Mouse (Mus musculus) hindbrain, embryonic 16.5 days (tissue): ENCODE measurements around the gene Gas2l1. TPM values are rescaled to one million over a fixed set of nuclear protein-coding genes. Genes with fewer than 3 reads are reported as not detected.

ENCODE experiments used
- ATAC-seq: fragments of 200-750 bp; cut with Nextera tagmentation; 2 replicates; pipeline ENCODE4 v1.8.0; 2017; ENCODE audit warnings: moderate TSS enrichment, moderate library complexity
- H3K27ac ChIP-seq: fragments of 300-500 bp; sonication (generic); 2 replicates; pipeline ENCODE4 v1.5.1; 2014; ENCODE audit warnings: low read depth, mild to moderate bottlenecking, control low read depth, low read length, moderate library complexity
- H3K27me3 ChIP-seq: fragments of 300-500 bp; sonication (generic); replicated peaks from 2 replicates; pipeline ENCODE4 v1.6.1; 2014; ENCODE audit warnings: low read length; ENCODE audit not compliant: control insufficient read depth, insufficient read depth
- H3K36me3 ChIP-seq: fragments of 300-500 bp; sonication (generic); 2 replicates; pipeline ENCODE4 v1.6.1; 2014; ENCODE audit warnings: mild to moderate bottlenecking, low read length, moderate library complexity, mixed read lengths; ENCODE audit not compliant: control insufficient read depth, insufficient read depth
- H3K4me1 ChIP-seq: fragments of 300-500 bp; sonication (generic); 2 replicates; pipeline ENCODE4 v1.6.1; 2014; ENCODE audit warnings: low read depth, low read length; ENCODE audit not compliant: control insufficient read depth, insufficient read depth
- H3K4me2 ChIP-seq: fragments of 300-500 bp; sonication (generic); 2 replicates; pipeline ENCODE4 v1.6.1; 2014; ENCODE audit warnings: mild to moderate bottlenecking, low read length, control low read depth, moderate library complexity
- H3K4me3 ChIP-seq: fragments of 300-500 bp; sonication (generic); 2 replicates; pipeline ENCODE4 v1.5.1; 2014; ENCODE audit warnings: mild to moderate bottlenecking, low read length, control low read depth, moderate library complexity
- H3K9ac ChIP-seq: fragments of 300-500 bp; sonication (generic); 2 replicates; pipeline ENCODE4 v1.6.1; 2014; ENCODE audit warnings: low read depth, mild to moderate bottlenecking, control low read depth, low read length, moderate library complexity
- H3K9me3 ChIP-seq: fragments of 300-500 bp; sonication (generic); 2 replicates; pipeline ENCODE4 v1.6.1; 2014; ENCODE audit warnings: mild to moderate bottlenecking, low read length, moderate library complexity; ENCODE audit not compliant: control insufficient read depth
- WGBS: fragments of 180-500 bp; shearing (Covaris S2); extraction: QIAGEN DNeasy Blood & Tissue Kit; methylation state at CpG from one replicate; pipeline ENCODE4 v1.1.7; 2014; 5-methylcytosine and 5-hydroxymethylcytosine counted together
- polyA plus RNA-seq: library from polyadenylated mRNA; unstranded; fragments of >200 nt; fragmentation: Nextera tagmentation; extraction: Ambion mirVana; gene quantifications from 2 replicates; pipeline ENCODE4 v1.2.1, GENCODE M21; 2015

Gene Gas2l1
- polyA plus RNA-seq, 1 experiment from 2014 or later, result 19.1 TPM

DNA sequence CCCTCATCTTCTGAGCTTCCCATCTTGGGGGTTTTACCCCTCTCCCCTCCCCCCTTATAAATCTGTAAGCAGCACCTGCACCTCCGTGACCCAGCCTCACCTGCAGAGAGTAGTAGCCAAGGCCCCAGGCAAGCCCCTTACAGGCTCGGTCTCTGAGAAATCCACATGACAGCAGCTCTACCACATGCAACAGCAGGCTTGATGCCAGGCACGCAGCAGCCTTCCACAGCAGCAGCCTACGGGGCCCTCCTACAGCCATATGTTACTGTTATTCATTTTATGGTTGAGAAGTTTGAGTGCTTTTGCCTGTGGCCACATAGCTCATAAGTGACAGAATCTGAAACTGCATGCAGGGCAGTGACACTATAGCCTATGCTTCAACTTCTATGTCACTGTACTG, 29.7 kb downstream of the Gas2l1 start:
- Histone ChIP-seq H3K4me2 (no peak overlapping the region), H3K36me3 (peaks cover 36% of the 10 kb centered on the region)
- peak; percentile 24; the same call in 1 of the 2 replicates for ATAC-seq

DNA sequence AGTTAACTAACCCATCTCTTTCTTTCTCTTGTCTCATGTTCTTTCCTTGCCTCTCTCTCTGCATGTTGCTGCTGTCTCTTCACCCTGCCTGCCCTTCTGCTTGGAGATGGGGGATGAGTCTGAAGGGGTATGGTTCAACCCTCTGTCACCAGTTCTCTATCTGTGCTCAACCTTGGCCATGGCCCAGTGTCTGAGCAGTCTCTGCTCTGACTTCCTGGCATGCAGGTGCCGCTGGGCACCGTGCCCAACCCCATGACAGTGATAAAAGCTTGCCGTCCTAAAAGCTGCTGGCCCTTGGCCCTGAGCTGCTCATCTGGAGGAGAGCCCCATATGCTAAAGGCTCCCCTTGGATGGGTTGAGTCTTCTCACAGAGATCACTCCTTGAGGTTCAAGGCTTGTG, 32.0 kb downstream of the Gas2l1 start:
- H3K4me1 ChIP-seq, result no peaks in the 10 kb centered on the region
- no peak overlapping the region for H3K27ac ChIP-seq
- no peaks in the 10 kb centered on the region for H3K27me3 ChIP-seq
- no peak overlapping the region for H3K4me2 ChIP-seq
- H3K9me3 ChIP-seq, result no peaks in the 10 kb centered on the region
- 81% methylated on average over 3 of the region's 3 CpGs for WGBS
- no peak overlapping the region for H3K9ac ChIP-seq
- peak; percentile 40; the same call in 1 of the 2 replicates for ATAC-seq
- H3K4me3 ChIP-seq, result no peak overlapping the region
- H3K36me3 ChIP-seq, result peaks cover 42% of the 10 kb centered on the region

More for the DNA sequence above, 29.7 kb downstream of the Gas2l1 start:
- Histone ChIP-seq H3K27ac (no peak overlapping the region), H3K4me3 (no peak overlapping the region), H3K9me3 (no peaks in the 10 kb centered on the region), H3K4me1 (no peaks in the 10 kb centered on the region), H3K27me3 (no peaks in the 10 kb centered on the region), H3K9ac (no peak overlapping the region)
- 77% methylated on average over 4 of the region's 4 CpGs for WGBS

- Histone ChIP-seq H3K9me3 (no peaks in the 10 kb centered on the region), H3K4me3 (no peak overlapping the region), H3K4me2 (no peak overlapping the region), H3K27me3 (no peaks in the 10 kb centered on the region), H3K9ac (no peak overlapping the region), H3K4me1 (no peaks in the 10 kb centered on the region), H3K27ac (no peak overlapping the region), H3K36me3 (peaks cover 46% of the 10 kb centered on the region)
- ATAC-seq, result no peak
- WGBS, result 96% methylated on average over 10 of the region's 10 CpGs
These were observed 32.4 kb downstream of the Gas2l1 start for GRCm38 (mm10) chr11:5032706-5033105.

GRCm38 (mm10) chr11:5028228-5028627, 36.9 kb downstream of the Gas2l1 start:
- Histone ChIP-seq H3K36me3 (peaks cover 58% of the 10 kb centered on the region), H3K4me1 (no peaks in the 10 kb centered on the region), H3K4me3 (no peak overlapping the region), H3K4me2 (no peak overlapping the region), H3K27me3 (no peaks in the 10 kb centered on the region), H3K9ac (no peak overlapping the region), H3K27ac (no peak overlapping the region), H3K9me3 (no peaks in the 10 kb centered on the region)
- 86% methylated on average over 7 of the region's 7 CpGs for WGBS
- ATAC-seq, result no peak

DNA sequence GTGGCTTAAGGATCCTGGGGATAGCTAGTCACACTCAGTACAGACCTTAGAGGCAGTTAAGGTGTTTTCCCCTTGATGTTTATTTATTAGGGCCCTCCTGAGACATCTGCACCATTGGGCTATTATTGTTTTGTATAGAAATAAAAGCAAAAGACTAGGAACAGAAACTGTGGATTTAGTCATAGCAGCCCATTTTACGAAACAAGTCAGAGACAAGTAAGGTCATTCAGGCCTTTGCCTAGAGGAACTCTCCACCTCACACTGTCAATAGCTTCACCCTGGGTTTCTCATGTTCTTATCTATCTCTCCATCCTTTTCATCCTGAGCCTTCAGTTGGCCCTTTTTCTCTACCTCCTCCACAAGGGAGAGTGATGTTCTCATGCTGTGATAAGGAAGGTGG, 40.0 kb downstream of the Gas2l1 start:
- no peaks in the 10 kb centered on the region for H3K9me3 ChIP-seq
- ATAC-seq, result no peak
- H3K27me3 ChIP-seq, result no peaks in the 10 kb centered on the region
- H3K36me3 ChIP-seq, result peaks cover 42% of the 10 kb centered on the region
- no peak overlapping the region for H3K4me3 ChIP-seq
- no peaks in the 10 kb centered on the region for H3K4me1 ChIP-seq
- H3K4me2 ChIP-seq, result no peak overlapping the region
- H3K27ac ChIP-seq, result no peak overlapping the region
- no peak overlapping the region for H3K9ac ChIP-seq
- WGBS, result 100% methylated on average over 1 of the region's 1 CpGs

DNA sequence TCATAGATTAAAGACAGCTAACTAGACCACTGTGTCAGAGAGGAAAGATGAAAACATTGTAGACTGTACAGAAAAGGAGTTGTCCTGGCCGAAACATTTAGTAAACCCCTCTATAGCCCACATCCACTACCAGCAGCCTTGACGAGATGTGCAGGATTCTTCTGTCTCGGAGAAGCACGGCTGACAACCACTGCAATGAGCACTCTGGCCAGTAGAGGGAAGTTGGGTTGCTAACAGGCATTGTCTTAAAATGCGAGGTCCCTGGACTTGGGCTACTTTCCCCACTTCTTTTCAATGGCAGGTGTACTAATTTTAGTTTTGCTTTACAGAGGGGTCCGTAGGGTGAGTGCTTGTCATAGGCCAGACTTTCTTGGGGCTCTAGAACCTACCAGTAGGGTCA, 47.6 kb downstream of the Gas2l1 start:
- H3K4me3 ChIP-seq, result no peak overlapping the region
- 75% methylated on average over 6 of the region's 6 CpGs for WGBS
- ATAC-seq, result no peak
- no peak overlapping the region for H3K9ac ChIP-seq
- H3K9me3 ChIP-seq, result no peaks in the 10 kb centered on the region
- no peaks in the 10 kb centered on the region for H3K4me1 ChIP-seq
- no peak overlapping the region for H3K4me2 ChIP-seq
- H3K27me3 ChIP-seq, result no peaks in the 10 kb centered on the region
- H3K27ac ChIP-seq, result no peak overlapping the region
- peaks cover 44% of the 10 kb centered on the region for H3K36me3 ChIP-seq

DNA sequence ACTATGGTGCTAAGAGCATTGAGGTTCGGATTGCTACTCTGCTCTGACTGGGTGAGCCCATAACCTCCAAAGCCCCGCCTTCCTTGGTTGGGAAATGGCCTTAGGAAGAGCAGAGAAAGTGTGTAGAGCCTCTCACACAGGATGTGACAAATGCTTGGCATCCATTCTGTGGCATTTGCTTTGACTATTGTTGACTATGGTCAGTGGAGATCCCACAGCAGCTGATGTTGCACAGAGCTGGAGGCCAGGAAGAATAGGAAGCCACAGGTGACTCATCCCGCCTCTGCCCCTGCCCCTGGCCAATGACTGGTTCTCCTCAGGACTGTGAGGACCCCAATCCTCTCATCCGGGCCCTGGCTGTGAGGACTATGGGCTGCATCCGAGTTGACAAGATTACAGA, 48.8 kb downstream of the Gas2l1 start:
- ATAC-seq, result no peak
- H3K9me3 ChIP-seq, result no peaks in the 10 kb centered on the region
- peaks cover 41% of the 10 kb centered on the region for H3K36me3 ChIP-seq
- H3K4me3 ChIP-seq, result no peak overlapping the region
- no peaks in the 10 kb centered on the region for H3K27me3 ChIP-seq
- H3K4me1 ChIP-seq, result no peaks in the 10 kb centered on the region
- no peak overlapping the region for H3K4me2 ChIP-seq
- WGBS, result 95% methylated on average over 5 of the region's 5 CpGs
- no peak overlapping the region for H3K27ac ChIP-seq
- no peak overlapping the region for H3K9ac ChIP-seq

DNA sequence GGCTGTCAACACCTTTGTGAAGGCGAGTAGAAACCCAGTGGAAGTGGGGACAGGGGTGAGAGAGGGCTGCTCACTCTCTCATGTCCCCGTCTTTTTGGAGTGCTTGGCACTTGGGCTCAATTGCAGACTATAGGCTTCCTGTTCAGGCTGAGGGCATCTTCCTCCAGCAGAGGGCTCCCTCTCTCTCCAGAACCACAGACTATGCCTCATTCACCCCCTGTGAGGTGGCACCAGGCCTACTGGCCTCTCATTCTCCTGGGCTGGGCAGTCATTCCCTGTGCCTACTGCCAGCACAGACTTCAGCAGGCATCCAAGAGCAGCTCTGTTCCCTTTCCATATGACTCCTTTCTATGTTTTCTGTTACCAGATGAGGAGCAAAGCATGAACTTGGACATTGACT, 49.4 kb downstream of the Gas2l1 start:
- Histone ChIP-seq H3K4me2 (no peak overlapping the region), H3K36me3 (peaks cover 41% of the 10 kb centered on the region), H3K27ac (no peak overlapping the region), H3K27me3 (no peaks in the 10 kb centered on the region), H3K9me3 (no peaks in the 10 kb centered on the region), H3K9ac (no peak overlapping the region), H3K4me3 (no peak overlapping the region), H3K4me1 (no peaks in the 10 kb centered on the region)
- 54% methylated on average over 2 of the region's 2 CpGs for WGBS
- ATAC-seq, result peak; percentile 69; the same call in 1 of the 2 replicates

DNA sequence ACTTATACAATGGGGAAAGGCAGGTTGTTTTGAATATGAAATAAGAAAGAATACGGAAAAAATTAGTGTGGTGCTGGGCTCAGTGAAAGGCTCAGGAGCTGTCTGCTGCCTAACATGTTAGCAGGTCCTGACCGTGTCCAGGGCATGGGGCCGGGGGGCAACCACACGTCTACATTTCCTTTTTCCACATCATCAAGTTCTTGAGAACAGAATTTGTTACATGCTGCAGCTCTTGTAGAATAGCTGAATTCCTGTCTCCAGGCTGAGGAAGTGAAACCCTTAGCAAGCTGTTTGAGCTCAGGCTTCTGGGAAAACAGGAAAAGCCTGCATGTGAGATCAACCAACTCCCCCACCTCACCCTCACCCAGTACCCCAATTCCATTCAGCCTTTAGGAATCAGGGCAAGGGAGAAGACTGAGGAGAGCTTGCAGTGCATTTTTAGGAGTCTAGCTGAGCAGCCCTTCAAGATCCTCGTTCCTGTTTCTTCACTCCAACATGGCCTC, 52.9 kb downstream of the Gas2l1 start:
- Histone ChIP-seq H3K27me3 (no peaks in the 10 kb centered on the region), H3K4me1 (no peaks in the 10 kb centered on the region), H3K36me3 (peaks cover 24% of the 10 kb centered on the region), H3K4me3 (no peak overlapping the region), H3K27ac (no peak overlapping the region), H3K9me3 (no peaks in the 10 kb centered on the region), H3K9ac (no peak overlapping the region), H3K4me2 (no peak overlapping the region)
- WGBS, result 91% methylated on average over 5 of the region's 5 CpGs
- no peak for ATAC-seq

DNA sequence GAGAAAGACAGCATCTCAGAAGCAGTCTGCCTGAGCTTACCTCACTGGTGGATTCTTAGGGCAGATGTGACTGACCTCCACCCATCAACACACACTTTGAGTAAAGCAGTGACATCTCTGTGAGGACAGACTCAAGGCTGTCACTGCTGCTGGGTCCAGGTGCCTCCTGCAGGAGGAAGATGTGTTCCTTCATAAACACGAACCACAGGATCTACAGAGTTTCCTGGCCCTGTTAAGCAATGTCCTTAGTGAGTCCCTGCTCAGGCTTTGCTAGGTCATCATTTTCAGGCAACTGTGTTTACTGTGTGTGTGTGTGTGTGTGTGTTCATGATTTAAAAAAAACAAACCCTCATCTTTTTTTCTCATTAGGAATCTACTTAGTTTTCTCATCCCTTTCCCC, 53.6 kb downstream of the Gas2l1 start:
- Histone ChIP-seq H3K4me2 (no peak overlapping the region), H3K36me3 (peaks cover 16% of the 10 kb centered on the region), H3K4me3 (no peak overlapping the region), H3K4me1 (no peaks in the 10 kb centered on the region), H3K27ac (no peak overlapping the region), H3K27me3 (no peaks in the 10 kb centered on the region), H3K9me3 (no peaks in the 10 kb centered on the region), H3K9ac (no peak overlapping the region)
- 86% methylated on average over 1 of the region's 1 CpGs for WGBS
- no peak for ATAC-seq
